Mouse (Mus musculus) neural tube, embryonic 14.5 days (tissue): ENCODE data around the gene Nmur1. TPM values are rescaled to one million over a fixed set of nuclear protein-coding genes. Genes with fewer than 3 reads are reported as not detected.

Experiments
- ATAC-seq: fragments of 200-750 bp; cut with Nextera tagmentation; 2 replicates; pipeline ENCODE4 v1.8.0; 2017; ENCODE audit warnings: low read depth, mild to moderate bottlenecking, moderate TSS enrichment, moderate library complexity
- H3K27ac ChIP-seq: fragments of 300-500 bp; sonication (generic); 2 replicates; pipeline ENCODE4 v1.5.1; 2014; ENCODE audit warnings: low read depth, mild to moderate bottlenecking, control low read depth, low read length, moderate library complexity, mixed read lengths
- H3K27me3 ChIP-seq: fragments of 300-500 bp; sonication (generic); 2 replicates; pipeline ENCODE4 v1.6.1; 2014; ENCODE audit warnings: low read length; ENCODE audit not compliant: control insufficient read depth, insufficient read depth
- H3K36me3 ChIP-seq: fragments of 300-500 bp; sonication (generic); 2 replicates; pipeline ENCODE4 v1.6.1; 2014; ENCODE audit warnings: low read length, mixed read lengths; ENCODE audit not compliant: control insufficient read depth, insufficient read depth
- H3K4me1 ChIP-seq: fragments of 300-500 bp; sonication (generic); 2 replicates; pipeline ENCODE4 v1.6.1; 2014; ENCODE audit warnings: low read length; ENCODE audit not compliant: control insufficient read depth, insufficient read depth
- H3K4me2 ChIP-seq: fragments of 300-500 bp; sonication (generic); 2 replicates; pipeline ENCODE4 v1.6.1; 2014; ENCODE audit warnings: mild to moderate bottlenecking, low read depth, low read length, control low read depth
- H3K4me3 ChIP-seq: fragments of 300-500 bp; sonication (generic); 2 replicates; pipeline ENCODE4 v1.5.1; 2014; ENCODE audit warnings: low read depth, low read length, control low read depth, mixed read lengths
- H3K9ac ChIP-seq: fragments of 300-500 bp; sonication (generic); replicated peaks from 2 replicates; pipeline ENCODE4 v1.6.1; 2014; ENCODE audit warnings: low read depth, mild to moderate bottlenecking, control low read depth, low read length, mixed read lengths
- H3K9me3 ChIP-seq: fragments of 300-500 bp; sonication (generic); 2 replicates; pipeline ENCODE4 v1.6.1; 2016; ENCODE audit warnings: low read length; ENCODE audit not compliant: control insufficient read depth
- WGBS: fragments of 180-500 bp; shearing (Covaris S2); extraction: QIAGEN DNeasy Blood & Tissue Kit; methylation state at CpG from one replicate; pipeline ENCODE4 v1.1.7; 2014; 5-methylcytosine and 5-hydroxymethylcytosine counted together
- polyA plus RNA-seq: library from polyadenylated mRNA; unstranded; fragments of >200 nt; fragmentation: Nextera tagmentation; extraction: Ambion mirVana; gene quantifications from 2 replicates; pipeline ENCODE4 v1.2.1, GENCODE M21; 2014

The Nmur1 gene
- polyA plus RNA-seq, 1 experiment from 2014 or later, result not detected

- Histone ChIP-seq H3K4me2 (no peak overlapping the region), H3K36me3 (no peaks in the 10 kb centered on the region), H3K27me3 (no peaks in the 10 kb centered on the region), H3K9ac (0 out of 2 replicates have a peak overlapping the region, but pooled peaks have one; percentile 3), H3K4me1 (no peaks in the 10 kb centered on the region), H3K4me3 (no peak overlapping the region), H3K27ac (peak overlapping the region; percentile 64), H3K9me3 (no peaks in the 10 kb centered on the region)
- no peak for ATAC-seq
- 34% methylated on average over 9 of the region's 9 CpGs for WGBS
Observed at GRCm38 (mm10) chr1:86464223-86464874, 38.3 kb upstream of the Nmur1 start.

GRCm38 (mm10) chr1:86459371-86459770, 33.3 kb upstream of the Nmur1 start:
- H3K27me3 ChIP-seq, result no peaks in the 10 kb centered on the region
- no peaks in the 10 kb centered on the region for H3K36me3 ChIP-seq
- H3K4me1 ChIP-seq, result no peaks in the 10 kb centered on the region
- no peak overlapping the region for H3K4me3 ChIP-seq
- WGBS, result 80% methylated on average over 4 of the region's 4 CpGs
- no peak overlapping the region for H3K4me2 ChIP-seq
- H3K9ac ChIP-seq, result no peak overlapping the region
- no peak for ATAC-seq
- H3K27ac ChIP-seq, result no peak overlapping the region
- H3K9me3 ChIP-seq, result no peaks in the 10 kb centered on the region

GRCm38 (mm10) chr1:86456892-86457581, 31.0 kb upstream of the Nmur1 start:
- Histone ChIP-seq H3K4me1 (no peaks in the 10 kb centered on the region), H3K36me3 (no peaks in the 10 kb centered on the region), H3K9ac (no peak overlapping the region), H3K27ac (no peak overlapping the region), H3K9me3 (no peaks in the 10 kb centered on the region), H3K27me3 (no peaks in the 10 kb centered on the region), H3K4me3 (no peak overlapping the region), H3K4me2 (no peak overlapping the region)
- no peak for ATAC-seq
- 69% methylated on average over 13 of the region's 13 CpGs for WGBS

GRCm38 (mm10) chr1:86452713-86453112, 26.7 kb upstream of the Nmur1 start:
- WGBS, result 76% methylated on average over 5 of the region's 5 CpGs
- no peak for ATAC-seq

GRCm38 (mm10) chr1:86449966-86450365, 23.9 kb upstream of the Nmur1 start:
- no peak overlapping the region for H3K9ac ChIP-seq
- no peaks in the 10 kb centered on the region for H3K27me3 ChIP-seq
- ATAC-seq, result no peak
- no peak overlapping the region for H3K27ac ChIP-seq
- no peak overlapping the region for H3K4me2 ChIP-seq
- WGBS, result 41% methylated on average over 6 of the region's 6 CpGs
- H3K36me3 ChIP-seq, result no peaks in the 10 kb centered on the region
- no peaks in the 10 kb centered on the region for H3K9me3 ChIP-seq
- no peak overlapping the region for H3K4me3 ChIP-seq
- 0 out of 2 replicates have a peak, but pooled peaks cover 3% of the 10 kb centered on the region for H3K4me1 ChIP-seq

More at GRCm38 (mm10) chr1:86452713-86453112, 26.7 kb upstream of the Nmur1 start:
- Histone ChIP-seq H3K9me3 (no peaks in the 10 kb centered on the region), H3K4me1 (0 out of 2 replicates have a peak, but pooled peaks cover 3% of the 10 kb centered on the region), H3K36me3 (no peaks in the 10 kb centered on the region), H3K4me3 (no peak overlapping the region), H3K27me3 (no peaks in the 10 kb centered on the region), H3K9ac (no peak overlapping the region), H3K27ac (no peak overlapping the region), H3K4me2 (no peak overlapping the region)

- Histone ChIP-seq H3K4me3 (no peak overlapping the region), H3K27ac (0 out of 2 replicates have a peak overlapping the region, but pooled peaks have one; percentile 58), H3K27me3 (no peaks in the 10 kb centered on the region), H3K9me3 (no peaks in the 10 kb centered on the region), H3K9ac (no peak overlapping the region), H3K4me2 (no peak overlapping the region), H3K36me3 (no peaks in the 10 kb centered on the region), H3K4me1 (peaks cover 11% of the 10 kb centered on the region)
- ATAC-seq, result no peak
- WGBS, result 41% methylated on average over 4 of the region's 4 CpGs
Observed at GRCm38 (mm10) chr1:86448272-86448671, 22.2 kb upstream of the Nmur1 start.

GRCm38 (mm10) chr1:86447596-86448171, 21.7 kb upstream of the Nmur1 start:
- 0 out of 2 replicates have a peak overlapping the region, but pooled peaks have one; percentile 58 for H3K27ac ChIP-seq
- WGBS, result 52% methylated on average over 13 of the region's 13 CpGs

GRCm38 (mm10) chr1:86443386-86444172, 17.6 kb upstream of the Nmur1 start:
- Histone ChIP-seq H3K4me1 (peaks cover 38% of the 10 kb centered on the region), H3K4me2 (peak overlapping the region; percentile 91), H3K9ac (peak overlapping the region; percentile 89), H3K9me3 (no peaks in the 10 kb centered on the region), H3K27ac (peak overlapping the region; percentile 99), H3K4me3 (peak overlapping the region; percentile 42), H3K27me3 (no peaks in the 10 kb centered on the region), H3K36me3 (no peaks in the 10 kb centered on the region)
- WGBS, result 54% methylated on average over 8 of the region's 8 CpGs
- ATAC-seq, result no peak

More at GRCm38 (mm10) chr1:86447596-86448171, 21.7 kb upstream of the Nmur1 start:
- H3K27me3 ChIP-seq, result no peaks in the 10 kb centered on the region
- H3K4me1 ChIP-seq, result peaks cover 17% of the 10 kb centered on the region
- H3K4me2 ChIP-seq, result no peak overlapping the region
- no peak overlapping the region for H3K9ac ChIP-seq
- no peaks in the 10 kb centered on the region for H3K9me3 ChIP-seq
- no peak overlapping the region for H3K4me3 ChIP-seq
- ATAC-seq, result no peak
- H3K36me3 ChIP-seq, result no peaks in the 10 kb centered on the region
